Mouse (Mus musculus): ENCODE measurements around the gene Mapk1. TPM values are rescaled to one million over a fixed set of nuclear protein-coding genes. Genes with fewer than 3 reads are reported as not detected.

Gene Mapk1
- polyA plus RNA-seq, 1 experiment, result 48.7 TPM

- Histone ChIP-seq H3K4me1 (ENCODE audit: control insufficient read depth, insufficient read depth, insufficient read length) (no peaks in the 10 kb centered on the region), H3K4me3 (ENCODE audit: extremely low read depth, insufficient read depth, insufficient read length) (no peak overlapping the region), H3K27ac (ENCODE audit: insufficient read depth, low read length) (no peak overlapping the region), H3K27me3 (ENCODE audit: control insufficient read depth, insufficient read depth, low read length) (no peaks in the 10 kb centered on the region), H3K36me3 (ENCODE audit: control insufficient read depth, insufficient read depth, low read length) (no peaks in the 10 kb centered on the region)
- DNase-seq (ENCODE audit: low read depth in 1 of 2, low spot score in 2 of 2), result no peak
- WGBS, result 78% methylated on average over 3 of the region's 3 CpGs
- TF ChIP-seq CTCF (IDR thresholded peaks at IDR 0.05; ENCODE audit: extremely low read depth, insufficient read depth, insufficient read length, insufficient replicate concordance), result no peak
- no peak for TF ChIP-seq POLR2A (IDR thresholded peaks at IDR 0.05; ENCODE audit: low read depth, low read length)
Observed at GRCm38 (mm10) chr16:16978061-16978460, 5.1 kb upstream of the Mapk1 start.

GRCm38 (mm10) chr16:16978765-16979164 lies 4.4 kb upstream of the Mapk1 start:
- Histone ChIP-seq H3K27me3 (ENCODE audit: control insufficient read depth, insufficient read depth, low read length) (no peaks in the 10 kb centered on the region), H3K27ac (ENCODE audit: insufficient read depth, low read length) (no peak overlapping the region), H3K4me3 (ENCODE audit: extremely low read depth, insufficient read depth, insufficient read length) (no peak overlapping the region), H3K36me3 (ENCODE audit: control insufficient read depth, insufficient read depth, low read length) (no peaks in the 10 kb centered on the region), H3K4me1 (ENCODE audit: control insufficient read depth, insufficient read depth, insufficient read length) (no peaks in the 10 kb centered on the region)
- TF ChIP-seq CTCF (IDR thresholded peaks at IDR 0.05; ENCODE audit: extremely low read depth, insufficient read depth, insufficient read length, insufficient replicate concordance), result no peak
- no peak for TF ChIP-seq POLR2A (IDR thresholded peaks at IDR 0.05; ENCODE audit: low read depth, low read length)
- no peak for DNase-seq (ENCODE audit: low read depth in 1 of 2, low spot score in 2 of 2)
- WGBS, result 25% methylated on average over 2 of the region's 2 CpGs

DNA sequence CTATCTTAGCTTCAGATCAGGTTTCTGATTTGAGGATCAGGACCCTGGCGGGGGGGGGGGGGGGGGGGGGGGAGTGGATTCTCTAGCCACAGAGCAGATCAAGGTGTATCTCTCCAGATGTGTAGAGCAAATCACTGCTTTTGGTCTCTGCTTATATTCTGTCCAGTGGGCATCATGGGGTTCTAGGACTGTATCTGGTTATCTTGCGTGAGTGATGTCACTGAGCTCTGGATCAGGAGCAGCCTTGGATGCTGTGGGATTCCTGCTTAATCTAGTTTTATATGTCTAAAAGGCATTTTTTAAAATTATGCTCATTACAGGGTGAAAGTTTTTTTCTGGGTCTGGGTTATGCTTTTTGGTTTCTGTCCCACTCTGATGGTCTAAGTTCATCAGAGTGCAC lies 546 bp upstream of the Mapk1 start:
- WGBS, result 43% methylated on average over 2 of the region's 2 CpGs
- peaks cover 4% of the 10 kb centered on the region; the same call in 1 of the 2 replicates for H3K4me1 ChIP-seq (ENCODE audit: control insufficient read depth, insufficient read depth, insufficient read length)
- peak overlapping the region; percentile 86; the same call in 1 of the 2 replicates for H3K4me3 ChIP-seq (ENCODE audit: extremely low read depth, insufficient read depth, insufficient read length)
- DNase-seq (ENCODE audit: low read depth in 1 of 2, low spot score in 2 of 2), result no peak
- H3K27me3 ChIP-seq (ENCODE audit: control insufficient read depth, insufficient read depth, low read length), result no peaks in the 10 kb centered on the region
- no peaks in the 10 kb centered on the region; the same call in 1 of the 2 replicates for H3K36me3 ChIP-seq (ENCODE audit: control insufficient read depth, insufficient read depth, low read length)
- TF ChIP-seq POLR2A (IDR thresholded peaks at IDR 0.05; ENCODE audit: low read depth, low read length) (no peak), CTCF (IDR thresholded peaks at IDR 0.05; ENCODE audit: extremely low read depth, insufficient read depth, insufficient read length, insufficient replicate concordance) (no peak)
- H3K27ac ChIP-seq (ENCODE audit: insufficient read depth, low read length), result no peak overlapping the region

- DNase-seq (ENCODE audit: low read depth in 1 of 2, low spot score in 2 of 2), result peak; percentile 51 to 77
- H3K27ac ChIP-seq (ENCODE audit: insufficient read depth, low read length), result peak overlapping the region; percentile 84
Observed at GRCm38 (mm10) chr16:16983534-16984422, 596 bp downstream of the Mapk1 start.

GRCm38 (mm10) chr16:16984423-16984941 lies 1.3 kb downstream of the Mapk1 start:
- Histone ChIP-seq H3K4me3 (ENCODE audit: extremely low read depth, insufficient read depth, insufficient read length) (peak overlapping the region; percentile 86; the same call in 1 of the 2 replicates), H3K36me3 (ENCODE audit: control insufficient read depth, insufficient read depth, low read length) (no peaks in the 10 kb centered on the region; the same call in 1 of the 2 replicates), H3K27me3 (ENCODE audit: control insufficient read depth, insufficient read depth, low read length) (no peaks in the 10 kb centered on the region), H3K27ac (ENCODE audit: insufficient read depth, low read length) (no peak overlapping the region), H3K4me1 (ENCODE audit: control insufficient read depth, insufficient read depth, insufficient read length) (peaks cover 8% of the 10 kb centered on the region; the same call in 1 of the 2 replicates)
- no peak for DNase-seq (ENCODE audit: low read depth in 1 of 2, low spot score in 2 of 2)
- WGBS, result 8% methylated on average over 9 of the region's 9 CpGs
- TF ChIP-seq CTCF (IDR thresholded peaks at IDR 0.05; ENCODE audit: extremely low read depth, insufficient read depth, insufficient read length, insufficient replicate concordance) (no peak), POLR2A (IDR thresholded peaks at IDR 0.05; ENCODE audit: low read depth, low read length) (no peak)

More at GRCm38 (mm10) chr16:16983534-16984422, 596 bp downstream of the Mapk1 start:
- H3K27me3 ChIP-seq (ENCODE audit: control insufficient read depth, insufficient read depth, low read length), result no peaks in the 10 kb centered on the region
- under 1% methylated on average over 75 of the region's 75 CpGs for WGBS
- TF ChIP-seq POLR2A (IDR thresholded peaks at IDR 0.05; ENCODE audit: low read depth, low read length) (no peak), CTCF (IDR thresholded peaks at IDR 0.05; ENCODE audit: extremely low read depth, insufficient read depth, insufficient read length, insufficient replicate concordance) (no peak)
- H3K4me1 ChIP-seq (ENCODE audit: control insufficient read depth, insufficient read depth, insufficient read length), result peaks cover 8% of the 10 kb centered on the region; the same call in 1 of the 2 replicates
- no peaks in the 10 kb centered on the region; the same call in 1 of the 2 replicates for H3K36me3 ChIP-seq (ENCODE audit: control insufficient read depth, insufficient read depth, low read length)
- peak overlapping the region; percentile 86 for H3K4me3 ChIP-seq (ENCODE audit: extremely low read depth, insufficient read depth, insufficient read length)

- no peak overlapping the region for H3K27ac ChIP-seq (ENCODE audit: insufficient read depth, low read length)
- H3K4me1 ChIP-seq (ENCODE audit: control insufficient read depth, insufficient read depth, insufficient read length), result peaks cover 8% of the 10 kb centered on the region
- no peak for DNase-seq (ENCODE audit: low read depth in 1 of 2, low spot score in 2 of 2)
- no peaks in the 10 kb centered on the region; the same call in 1 of the 2 replicates for H3K36me3 ChIP-seq (ENCODE audit: control insufficient read depth, insufficient read depth, low read length)
- WGBS, result 85% methylated on average over 2 of the region's 2 CpGs
- H3K27me3 ChIP-seq (ENCODE audit: control insufficient read depth, insufficient read depth, low read length), result no peaks in the 10 kb centered on the region
- no peak overlapping the region for H3K4me3 ChIP-seq (ENCODE audit: extremely low read depth, insufficient read depth, insufficient read length)
- TF ChIP-seq POLR2A (IDR thresholded peaks at IDR 0.05; ENCODE audit: low read depth, low read length), result no peak
- no peak for TF ChIP-seq CTCF (IDR thresholded peaks at IDR 0.05; ENCODE audit: extremely low read depth, insufficient read depth, insufficient read length, insufficient replicate concordance)
Observed at GRCm38 (mm10) chr16:16987248-16987647, 4.1 kb downstream of the Mapk1 start.

Data from spleen, adult 2 months (tissue).